Mouse (Mus musculus): Measurements from ENCODE around the gene Klhl20. TPM values are rescaled to one million over a fixed set of nuclear protein-coding genes. Genes with fewer than 3 reads are reported as not detected.

Klhl20 gene
- total RNA-seq, 2 experiments from 2014 or later = 15.3 to 16.9 TPM

DNA sequence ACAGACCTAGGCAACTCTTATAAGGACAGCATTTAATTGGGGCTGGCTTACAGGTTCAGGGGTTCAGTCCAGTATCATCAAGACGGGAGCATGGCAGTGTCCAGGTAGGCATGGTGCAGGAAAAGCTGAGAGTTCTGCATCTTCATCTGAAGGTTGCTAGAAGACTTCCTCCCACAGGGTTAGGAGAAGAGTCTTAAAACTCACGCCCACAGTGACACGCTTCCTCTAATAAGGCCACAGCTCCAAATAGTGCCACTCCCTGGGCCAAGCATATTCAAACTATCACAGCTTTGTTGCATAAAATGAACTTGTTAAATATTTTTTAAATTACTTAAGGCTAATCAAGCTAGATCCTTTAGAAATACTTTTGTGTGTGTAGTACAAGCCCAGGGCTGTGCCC lies 54.1 kb downstream of the Klhl20 start:
- no peak for DNase-seq (ENCODE audit: low spot score in 2 of 2)

DNA sequence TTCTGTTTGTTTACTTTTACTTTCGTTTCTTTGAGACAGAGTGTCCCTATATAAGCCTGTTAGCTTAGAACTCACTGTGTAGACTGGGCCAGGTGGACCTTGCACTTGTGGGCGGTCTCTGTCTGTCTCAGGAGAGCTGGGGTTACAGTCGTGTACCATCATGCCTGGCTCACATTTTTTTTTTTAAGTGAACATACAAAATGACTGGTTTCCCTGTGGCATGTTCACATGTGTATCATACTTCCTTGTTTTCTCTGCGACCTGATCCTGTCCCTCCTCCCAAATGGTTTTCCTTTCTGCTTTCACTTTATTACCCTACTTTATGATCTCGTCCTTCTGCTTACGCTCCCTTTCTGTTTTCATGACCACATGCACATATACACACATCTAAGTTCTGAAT lies 55.1 kb downstream of the Klhl20 start:
- no peak for DNase-seq (ENCODE audit: low spot score in 2 of 2)
- intact Hi-C loops (cut with DNase I) = no loop called here

More for the DNA sequence above, 54.1 kb downstream of the Klhl20 start:
- intact Hi-C loops (cut with DNase I) = no loop called here

DNA sequence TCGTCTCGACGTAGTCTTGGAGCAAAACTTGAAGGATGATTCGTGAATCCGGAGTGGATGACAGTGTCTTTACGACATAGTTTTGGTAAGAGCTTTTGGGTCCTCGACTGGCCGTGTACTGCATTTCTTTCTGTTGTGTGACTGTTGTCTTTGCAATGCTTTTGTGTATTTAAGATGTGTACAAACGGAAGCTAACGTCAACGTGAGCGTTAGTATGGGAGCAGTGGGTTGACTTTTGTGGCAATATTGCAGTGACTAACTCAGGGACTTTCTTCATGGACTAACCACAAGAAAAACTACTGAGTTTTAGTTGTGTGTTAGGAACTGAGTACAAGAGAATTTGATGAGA lies 60.1 kb downstream of the Klhl20 start:
- DNase-seq (ENCODE audit: low spot score in 2 of 2) = no peak
- intact Hi-C loops (cut with DNase I) = loop anchor here (2.0 kb wide), 1 partner anchor 36 kb away; the partner anchor contains the start of gene Zbtb37

DNA sequence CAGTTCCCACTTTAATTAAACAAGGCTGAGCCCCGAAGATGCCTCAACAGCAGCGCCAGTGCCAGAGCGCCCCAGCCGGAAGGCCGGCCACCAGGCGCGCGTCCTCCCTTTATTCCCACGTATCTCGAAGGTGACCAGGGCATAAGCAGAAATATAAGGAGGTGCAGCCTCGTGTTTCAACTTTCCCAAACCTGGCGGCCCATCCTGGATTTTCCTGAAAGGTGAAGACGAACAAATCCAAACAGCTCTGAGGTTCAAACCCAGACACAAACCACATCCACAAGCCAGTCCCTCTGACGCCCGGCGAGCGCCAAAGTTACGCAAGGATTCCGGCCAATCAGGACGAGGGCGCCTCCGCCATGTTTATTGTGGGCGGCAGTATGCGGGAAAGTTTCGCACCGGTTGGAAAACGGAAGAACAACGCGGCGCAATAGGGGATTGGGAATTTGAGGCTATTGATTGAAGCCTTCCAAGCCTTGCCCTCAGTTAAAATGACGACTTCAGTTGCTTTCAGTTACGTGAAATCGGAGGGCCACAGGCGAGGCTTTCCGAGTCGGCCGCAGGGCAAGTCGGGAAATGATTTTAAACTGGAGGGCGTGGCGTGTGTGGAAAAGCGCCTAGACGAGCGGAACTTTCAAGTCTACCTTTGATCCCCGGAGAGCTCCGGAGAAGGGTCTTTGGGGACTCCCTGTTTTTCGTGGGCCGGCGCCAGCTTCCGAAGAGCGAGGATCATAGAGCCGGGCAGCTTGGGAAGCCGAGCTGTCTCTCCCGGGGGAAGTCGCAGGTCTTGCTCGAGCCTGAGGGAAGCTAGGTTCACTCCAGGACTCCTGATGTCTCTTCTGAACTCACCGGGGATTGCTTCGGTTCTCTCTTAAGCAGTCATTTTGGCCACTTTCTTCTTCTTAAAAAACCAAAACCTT lies 60.7 kb downstream of the Klhl20 start, which contains the start of the genes Dars2 and Cenpl:
TSS of gene Dars2 (minus strand) at position 307 of the 920 bp plus-strand sequence.
TSS of gene Cenpl (plus strand) at position 362 of the 920 bp plus-strand sequence.
- intact Hi-C loops (cut with DNase I) = loop anchor here (2.0 kb wide), 1 partner anchor 36 kb away; the partner anchor contains the start of gene Zbtb37
- peak; percentile 97 to 99 for DNase-seq (ENCODE audit: low spot score in 2 of 2)

DNA sequence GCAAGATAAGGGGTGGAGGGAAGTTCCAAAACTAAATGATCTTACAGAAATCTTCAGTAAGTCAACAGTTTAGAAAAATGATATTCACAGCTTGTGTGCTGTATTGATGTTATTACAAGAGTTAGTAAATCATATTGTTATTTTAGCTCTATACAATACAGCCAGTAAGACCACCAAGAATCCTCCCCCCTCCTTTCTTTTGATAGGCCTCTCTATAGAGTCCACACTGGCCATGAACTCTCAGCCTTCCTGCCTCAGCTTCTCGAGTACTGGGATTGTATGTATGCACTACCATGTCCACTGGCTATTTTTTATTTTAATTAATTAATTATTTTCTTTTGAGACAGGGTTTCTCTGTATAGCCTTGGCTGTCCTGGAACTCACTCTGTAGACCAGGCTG lies 68.0 kb downstream of the Klhl20 start:
- intact Hi-C loops (cut with DNase I) = no loop called here
- DNase-seq (ENCODE audit: low spot score in 2 of 2) = no peak

DNA sequence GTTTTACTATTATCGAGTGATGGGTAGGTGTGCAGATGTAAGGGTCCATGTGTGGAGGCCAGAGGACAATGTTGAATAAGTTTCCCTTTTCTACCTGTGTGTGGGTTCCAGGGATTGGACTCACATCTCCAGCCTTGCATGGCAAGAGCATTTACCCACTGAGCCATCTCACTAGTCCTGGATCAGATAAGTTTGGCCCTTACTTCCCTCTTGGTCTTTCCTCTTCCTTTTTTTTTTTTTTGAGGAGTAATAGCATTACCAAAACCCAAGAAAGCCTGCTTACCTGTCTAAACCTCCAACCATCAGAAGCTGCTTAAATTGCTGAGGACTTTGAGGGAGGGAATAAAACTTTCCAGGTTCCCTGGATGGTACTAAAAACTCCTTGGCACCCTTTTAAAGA lies 74.1 kb downstream of the Klhl20 start:
- DNase-seq (ENCODE audit: low spot score in 2 of 2) = no peak
- intact Hi-C loops (cut with DNase I) = no loop called here

DNA sequence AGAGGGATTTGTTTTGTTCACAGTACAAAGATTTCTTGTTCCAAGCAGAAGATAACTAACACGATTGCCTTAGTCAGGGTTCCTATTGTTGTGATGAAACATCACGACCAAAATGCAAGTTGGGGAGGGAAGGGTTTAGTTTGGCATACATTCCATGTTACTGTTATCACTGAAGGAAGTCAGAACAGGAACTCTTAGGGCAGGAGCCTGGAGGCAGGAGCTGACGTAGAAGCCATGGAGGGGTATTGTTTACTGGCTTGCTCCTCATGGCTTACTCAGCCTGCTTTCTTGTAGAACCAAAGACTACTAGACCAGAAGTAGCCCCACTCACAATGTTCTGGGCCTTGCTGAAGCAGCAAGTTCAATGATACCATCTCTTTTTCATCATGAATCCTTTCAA lies 84.3 kb downstream of the Klhl20 start:
- intact Hi-C loops (cut with DNase I) = no loop called here

DNA sequence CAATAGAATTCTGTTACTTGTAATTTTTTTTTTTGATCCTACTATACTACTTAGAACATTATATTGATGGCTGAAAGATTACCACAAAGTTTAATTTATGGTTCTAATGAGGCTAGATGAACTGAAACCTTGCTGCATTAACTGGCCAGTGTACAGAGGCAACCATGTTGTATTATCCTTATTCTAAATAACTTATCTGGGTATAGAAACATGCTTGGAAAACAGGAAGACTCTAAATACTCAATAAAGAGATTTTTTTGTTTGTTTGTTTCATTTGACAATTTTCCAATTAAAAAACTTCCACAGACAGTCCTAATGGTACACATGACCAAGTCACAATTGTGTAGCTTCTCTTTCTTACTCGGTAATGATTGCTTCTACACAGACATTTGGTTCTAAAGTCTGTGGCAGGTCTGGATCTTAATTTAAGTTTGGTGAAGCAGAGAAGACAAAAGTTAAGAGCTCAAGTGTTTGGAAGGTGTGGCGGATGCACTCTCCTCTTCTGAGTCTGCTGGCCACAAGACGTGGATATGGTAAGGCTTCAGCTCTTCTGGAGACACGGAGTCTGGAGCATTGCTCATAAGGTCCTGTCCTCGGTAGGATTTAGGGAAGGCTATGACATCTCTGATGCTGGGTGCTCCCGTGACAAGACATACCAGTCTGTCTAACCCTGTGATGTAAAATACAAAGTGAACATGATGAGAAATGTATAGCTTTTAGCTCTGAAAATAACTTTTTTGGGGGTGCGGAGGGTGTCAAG lies 89.9 kb downstream of the Klhl20 start:
- intact Hi-C loops (cut with DNase I) = no loop called here
- DNase-seq (ENCODE audit: low spot score in 2 of 2) = no peak

More for the DNA sequence above, 84.3 kb downstream of the Klhl20 start:
- DNase-seq (ENCODE audit: low spot score in 2 of 2) = no peak

DNA sequence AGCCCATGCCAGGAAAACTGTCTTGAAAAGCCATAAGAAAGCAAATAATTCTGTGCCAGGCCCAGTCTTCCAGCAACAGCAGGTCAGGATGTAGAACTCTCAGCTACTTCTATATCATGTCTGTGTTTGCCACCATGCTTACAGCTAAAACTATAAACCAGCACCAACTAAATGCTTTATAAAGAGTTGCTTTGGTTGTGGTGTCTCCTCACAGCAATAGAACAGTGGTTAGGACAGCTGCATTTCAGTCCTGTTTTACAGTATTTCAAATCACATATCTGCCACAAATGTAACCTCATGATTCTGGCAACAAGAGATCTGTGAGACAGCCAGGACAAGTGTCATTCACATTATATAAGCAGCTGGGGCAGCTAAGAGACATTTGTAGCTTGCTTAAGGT lies 90.5 kb downstream of the Klhl20 start:
- DNase-seq (ENCODE audit: low spot score in 2 of 2) = no peak
- intact Hi-C loops (cut with DNase I) = no loop called here

DNA sequence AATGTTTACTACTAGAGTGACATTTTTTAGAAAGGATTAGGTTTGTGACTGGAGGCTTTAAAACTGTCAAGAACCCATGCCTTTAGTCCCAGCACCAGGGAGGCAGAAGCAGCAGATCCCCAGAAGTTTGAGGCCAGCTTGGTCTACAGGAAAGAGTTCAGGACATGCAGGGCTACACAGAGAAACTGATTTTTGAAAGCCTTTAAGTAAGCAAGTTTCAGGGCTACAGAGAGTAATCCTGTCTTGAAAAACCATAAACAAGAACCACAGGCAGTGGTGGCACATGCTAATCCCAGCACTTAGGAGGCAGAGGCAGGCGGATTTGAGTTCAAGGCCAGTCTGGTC lies 90.9 kb downstream of the Klhl20 start:
- intact Hi-C loops (cut with DNase I) = no loop called here
- DNase-seq (ENCODE audit: low spot score in 2 of 2) = no peak

DNA sequence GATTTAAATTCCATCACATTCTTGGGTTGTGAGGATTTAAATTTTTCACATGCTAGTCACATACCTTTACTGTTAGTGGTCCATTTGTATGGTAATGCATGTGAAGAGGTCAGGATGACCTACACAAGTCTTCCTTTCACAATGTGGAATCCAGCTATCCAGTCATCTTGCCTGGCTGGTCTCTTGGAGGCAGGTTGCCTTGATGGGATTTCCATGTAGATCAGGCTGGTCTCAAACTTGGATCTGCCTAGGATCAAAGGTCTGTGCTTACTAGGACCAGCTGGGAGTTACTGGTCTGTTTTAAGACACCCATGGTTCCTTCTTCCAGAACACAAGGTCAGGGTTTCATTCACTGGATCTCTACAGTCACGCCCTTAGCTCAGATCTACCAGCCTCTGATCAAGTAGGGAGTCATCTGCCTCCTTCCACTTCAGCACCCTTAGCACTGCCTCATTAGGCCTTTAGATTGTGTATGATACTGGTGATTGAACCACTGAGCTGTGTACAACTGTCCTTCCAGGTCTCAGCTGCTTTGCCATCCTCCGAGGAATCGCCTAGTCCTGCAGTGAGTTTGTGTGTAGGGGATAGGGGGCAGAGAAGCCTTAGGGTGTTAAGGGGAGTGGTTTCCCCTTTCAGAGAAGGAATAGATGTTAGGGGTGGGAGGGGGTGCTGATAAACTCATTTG lies 91.4 kb downstream of the Klhl20 start:
- DNase-seq (ENCODE audit: low spot score in 2 of 2) = peak in 1 of 2 experiments; percentile 13
- intact Hi-C loops (cut with DNase I) = loop anchor here (10.0 kb wide), 1 partner anchor 295 kb away; no protein-coding TSS in a partner anchor

DNA sequence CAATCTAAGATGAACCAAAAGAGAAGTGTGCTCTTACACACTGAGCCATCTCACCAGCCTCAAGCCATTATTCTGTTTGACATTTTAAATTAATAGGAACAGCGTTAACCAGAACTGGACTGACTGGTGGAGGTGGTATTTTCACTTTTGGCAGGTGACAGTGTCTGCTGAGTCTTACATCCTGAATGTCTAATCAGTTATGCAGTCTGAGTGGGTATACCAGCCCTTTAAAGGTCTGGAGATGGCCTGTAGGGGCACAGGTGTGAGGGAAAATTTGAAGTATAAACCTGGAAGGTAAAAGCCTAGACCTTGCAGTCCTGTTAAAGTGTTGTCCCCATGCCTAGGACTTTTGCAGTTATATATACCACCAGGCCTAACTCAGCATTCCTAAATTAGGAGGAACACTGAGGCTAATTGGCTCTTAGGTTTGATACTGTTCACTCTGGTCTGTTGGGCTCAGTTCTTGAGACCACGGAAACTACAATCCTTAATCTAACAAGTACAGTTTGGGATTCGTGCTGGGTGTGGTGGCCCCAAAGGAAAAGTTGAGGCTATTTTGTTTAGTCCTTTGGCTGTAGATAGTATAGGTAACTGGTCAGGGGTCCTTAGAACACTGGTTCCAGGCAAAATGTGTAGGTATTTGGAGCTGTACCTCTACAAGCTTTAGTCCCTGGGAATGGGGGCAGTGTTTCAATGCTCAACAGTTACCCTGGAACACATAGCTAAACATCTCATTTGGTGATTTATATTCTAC lies 92.2 kb downstream of the Klhl20 start:
- intact Hi-C loops (cut with DNase I) = loop anchor here (10.0 kb wide), 1 partner anchor 294 kb away; no protein-coding TSS in a partner anchor
- DNase-seq (ENCODE audit: low spot score in 2 of 2) = no peak

Other genes with a start within 250 kb of the Klhl20 start
- 10 to 100 TPM; 40.3 to 46.4 TPM for gene Rc3h1, start 225.1 kb downstream of the Klhl20 start, total RNA-seq (2021)
- under 1 TPM; 0.27 to 0.57 TPM for gene Serpinc1, start 152.9 kb downstream of the Klhl20 start, total RNA-seq (2021)
- 10 to 100 TPM; 17.6 to 18.2 TPM for gene Zbtb37, start 96.7 kb downstream of the Klhl20 start, total RNA-seq (2021)
- gene Dars2, start 60.9 kb downstream of the Klhl20 start, total RNA-seq (2021) = 10 to 100 TPM; 23.4 to 26.1 TPM
- gene Cenpl, start 60.8 kb downstream of the Klhl20 start, total RNA-seq (2021) = 1 to 10 TPM; 1.2 to 1.8 TPM
- gene Ankrd45, start 11.2 kb upstream of the Klhl20 start, total RNA-seq (2021) = 10 to 100 TPM; 51.6 to 57.1 TPM
- gene Tex50, start 27.8 kb upstream of the Klhl20 start, total RNA-seq (2021) = not detected
- 100 to 1,000 TPM; 321 to 335 TPM for gene Prdx6, start 119.7 kb upstream of the Klhl20 start, total RNA-seq (2021)

Measured in left cerebral cortex, postnatal 25 days (tissue).